Mouse (Mus musculus) forebrain, embryonic 12.5 days (tissue): ENCODE data around the gene Rbfox1. TPM values are rescaled to one million over a fixed set of nuclear protein-coding genes. Genes with fewer than 3 reads are reported as not detected.

Experiments used
- ATAC-seq: fragments of 200-750 bp; cut with Nextera tagmentation; 2 replicates; pipeline ENCODE4 v1.8.0; 2017; ENCODE audit warnings: moderate TSS enrichment; ENCODE audit not compliant: low FRiP score
- H3K27ac ChIP-seq: fragments of 300-500 bp; sonication (generic); 2 replicates; pipeline ENCODE4 v1.5.1; 2016; ENCODE audit warnings: mild to moderate bottlenecking
- H3K27me3 ChIP-seq: fragments of 300-500 bp; sonication (generic); 2 replicates; pipeline ENCODE4 v1.6.1; 2016; ENCODE audit warnings: mild to moderate bottlenecking
- H3K36me3 ChIP-seq: fragments of 300-500 bp; sonication (generic); replicated peaks from 2 replicates; pipeline ENCODE4 v1.6.1; 2016; ENCODE audit warnings: mild to moderate bottlenecking
- H3K4me1 ChIP-seq: fragments of 300-500 bp; sonication (generic); 2 replicates; pipeline ENCODE4 v1.6.1; 2016
- H3K4me2 ChIP-seq: fragments of 300-500 bp; sonication (generic); 2 replicates; pipeline ENCODE4 v1.6.1; 2016; ENCODE audit warnings: mild to moderate bottlenecking, moderate library complexity
- H3K4me3 ChIP-seq: fragments of 300-500 bp; sonication (generic); replicated peaks from 2 replicates; pipeline ENCODE4 v1.5.1; 2016; ENCODE audit warnings: mild to moderate bottlenecking
- H3K9ac ChIP-seq: fragments of 300-500 bp; sonication (generic); 2 replicates; pipeline ENCODE4 v1.6.1; 2016; ENCODE audit warnings: mild to moderate bottlenecking
- H3K9me3 ChIP-seq: fragments of 300-500 bp; sonication (generic); 2 replicates; pipeline ENCODE4 v1.6.1; 2016
- WGBS: fragments of 180-500 bp; shearing (Covaris S2); methylation state at CpG from one replicate; pipeline ENCODE4 v1.1.7; 2016; 5-methylcytosine and 5-hydroxymethylcytosine counted together
- polyA plus RNA-seq: library from polyadenylated mRNA; unstranded; fragments of >200 nt; fragmentation: Nextera tagmentation; extraction: Ambion mirVana; gene quantifications from 2 replicates; pipeline ENCODE4 v1.2.1, GENCODE M21; 2016

Gene Rbfox1
- polyA plus RNA-seq, 1 experiment from 2014 or later, result 16.2 TPM

- 82% methylated on average over 5 of the region's 5 CpGs for WGBS
- Histone ChIP-seq H3K9ac (no peak overlapping the region), H3K4me2 (no peak overlapping the region), H3K4me1 (peaks cover 6% of the 10 kb centered on the region), H3K9me3 (no peaks in the 10 kb centered on the region), H3K27ac (no peak overlapping the region), H3K4me3 (no peak overlapping the region), H3K36me3 (no peaks in the 10 kb centered on the region), H3K27me3 (no peaks in the 10 kb centered on the region)
- no peak for ATAC-seq
Observed at GRCm38 (mm10) chr16:5910742-5911141, 25.6 kb downstream of the Rbfox1 start.

GRCm38 (mm10) chr16:5911880-5912327, 26.7 kb downstream of the Rbfox1 start:
- WGBS, result 24% methylated on average over 2 of the region's 2 CpGs

GRCm38 (mm10) chr16:5917937-5918336, 32.8 kb downstream of the Rbfox1 start:
- Histone ChIP-seq H3K27me3 (no peaks in the 10 kb centered on the region), H3K27ac (no peak overlapping the region), H3K9ac (no peak overlapping the region), H3K4me3 (no peak overlapping the region), H3K4me1 (peaks cover 4% of the 10 kb centered on the region; the same call in 1 of the 2 replicates), H3K4me2 (no peak overlapping the region), H3K36me3 (no peaks in the 10 kb centered on the region), H3K9me3 (no peaks in the 10 kb centered on the region)
- ATAC-seq, result no peak

More at GRCm38 (mm10) chr16:5911880-5912327, 26.7 kb downstream of the Rbfox1 start:
- no peaks in the 10 kb centered on the region for H3K27me3 ChIP-seq
- no peak overlapping the region for H3K9ac ChIP-seq
- no peak overlapping the region for H3K4me3 ChIP-seq
- peak; percentile 61; the same call in 1 of the 2 replicates for ATAC-seq
- H3K36me3 ChIP-seq, result no peaks in the 10 kb centered on the region
- H3K27ac ChIP-seq, result peak overlapping the region; percentile 50; the same call in 1 of the 2 replicates
- H3K4me2 ChIP-seq, result no peak overlapping the region
- no peaks in the 10 kb centered on the region for H3K9me3 ChIP-seq
- peaks cover 6% of the 10 kb centered on the region for H3K4me1 ChIP-seq

- H3K27me3 ChIP-seq, result peaks cover 4% of the 10 kb centered on the region; the same call in 1 of the 2 replicates
- no peak overlapping the region; the same call in 1 of the 2 replicates for H3K27ac ChIP-seq
- no peak overlapping the region for H3K4me3 ChIP-seq
- WGBS, result 0% methylated on average over 1 of the region's 1 CpGs
- H3K9ac ChIP-seq, result no peak overlapping the region
- H3K4me1 ChIP-seq, result 0 out of 2 replicates have a peak, but pooled peaks cover 11% of the 10 kb centered on the region
- no peak for ATAC-seq
- H3K4me2 ChIP-seq, result no peak overlapping the region
- H3K36me3 ChIP-seq, result no peaks in the 10 kb centered on the region
- no peaks in the 10 kb centered on the region for H3K9me3 ChIP-seq
Observed at GRCm38 (mm10) chr16:5926986-5927385, 41.8 kb downstream of the Rbfox1 start.

- no peak overlapping the region for H3K9ac ChIP-seq
- peak; percentile 65; the same call in 1 of the 2 replicates for ATAC-seq
- 0 out of 2 replicates have a peak, but pooled peaks cover 10% of the 10 kb centered on the region for H3K4me1 ChIP-seq
- H3K27me3 ChIP-seq, result peaks cover 4% of the 10 kb centered on the region; the same call in 1 of the 2 replicates
- no peak overlapping the region for H3K4me2 ChIP-seq
- H3K36me3 ChIP-seq, result no peaks in the 10 kb centered on the region
- WGBS, result 30% methylated on average over 7 of the region's 7 CpGs
- H3K9me3 ChIP-seq, result no peaks in the 10 kb centered on the region
- no peak overlapping the region for H3K27ac ChIP-seq
- no peak overlapping the region for H3K4me3 ChIP-seq
Observed at GRCm38 (mm10) chr16:5931680-5932079, 46.5 kb downstream of the Rbfox1 start.

GRCm38 (mm10) chr16:5940016-5940415, 54.9 kb downstream of the Rbfox1 start:
- no peak for ATAC-seq
- Histone ChIP-seq H3K4me2 (no peak overlapping the region), H3K9me3 (no peaks in the 10 kb centered on the region), H3K9ac (no peak overlapping the region), H3K27ac (no peak overlapping the region), H3K27me3 (no peaks in the 10 kb centered on the region), H3K4me1 (no peaks in the 10 kb centered on the region), H3K36me3 (no peaks in the 10 kb centered on the region), H3K4me3 (no peak overlapping the region)
- WGBS, result 66% methylated on average over 4 of the region's 4 CpGs

- Histone ChIP-seq H3K9me3 (no peaks in the 10 kb centered on the region), H3K36me3 (no peaks in the 10 kb centered on the region), H3K4me1 (no peaks in the 10 kb centered on the region), H3K9ac (no peak overlapping the region), H3K27me3 (no peaks in the 10 kb centered on the region), H3K27ac (no peak overlapping the region), H3K4me2 (no peak overlapping the region), H3K4me3 (no peak overlapping the region)
- 73% methylated on average over 1 of the region's 1 CpGs for WGBS
- no peak for ATAC-seq
Observed at GRCm38 (mm10) chr16:5945682-5946081, 60.5 kb downstream of the Rbfox1 start.

GRCm38 (mm10) chr16:5953106-5953505, 68.0 kb downstream of the Rbfox1 start:
- no peak overlapping the region for H3K9ac ChIP-seq
- 78% methylated on average over 3 of the region's 3 CpGs for WGBS
- H3K27ac ChIP-seq, result no peak overlapping the region

GRCm38 (mm10) chr16:5957418-5957817, 72.3 kb downstream of the Rbfox1 start:
- H3K4me3 ChIP-seq, result no peak overlapping the region

More at GRCm38 (mm10) chr16:5953106-5953505, 68.0 kb downstream of the Rbfox1 start:
- H3K4me1 ChIP-seq, result no peaks in the 10 kb centered on the region
- H3K27me3 ChIP-seq, result no peaks in the 10 kb centered on the region
- H3K4me2 ChIP-seq, result no peak overlapping the region
- no peak for ATAC-seq
- H3K4me3 ChIP-seq, result no peak overlapping the region
- no peaks in the 10 kb centered on the region for H3K36me3 ChIP-seq
- no peaks in the 10 kb centered on the region for H3K9me3 ChIP-seq

GRCm38 (mm10) chr16:5961786-5962185, 76.6 kb downstream of the Rbfox1 start:
- no peak for ATAC-seq
- no peak overlapping the region for H3K9ac ChIP-seq
- H3K27me3 ChIP-seq, result no peaks in the 10 kb centered on the region
- no peaks in the 10 kb centered on the region for H3K9me3 ChIP-seq
- H3K27ac ChIP-seq, result no peak overlapping the region
- no peak overlapping the region for H3K4me3 ChIP-seq
- no peaks in the 10 kb centered on the region for H3K4me1 ChIP-seq
- H3K4me2 ChIP-seq, result no peak overlapping the region
- H3K36me3 ChIP-seq, result no peaks in the 10 kb centered on the region
- WGBS, result 84% methylated on average over 3 of the region's 3 CpGs

More at GRCm38 (mm10) chr16:5957418-5957817, 72.3 kb downstream of the Rbfox1 start:
- H3K9me3 ChIP-seq, result no peaks in the 10 kb centered on the region
- WGBS, result 81% methylated on average over 4 of the region's 4 CpGs
- no peak overlapping the region for H3K4me2 ChIP-seq
- no peaks in the 10 kb centered on the region for H3K4me1 ChIP-seq
- no peak overlapping the region for H3K9ac ChIP-seq
- ATAC-seq, result no peak
- H3K27me3 ChIP-seq, result no peaks in the 10 kb centered on the region
- H3K36me3 ChIP-seq, result no peaks in the 10 kb centered on the region
- H3K27ac ChIP-seq, result no peak overlapping the region

- no peak for ATAC-seq
- H3K9me3 ChIP-seq, result no peaks in the 10 kb centered on the region
- 41% methylated on average over 2 of the region's 2 CpGs for WGBS
Observed at GRCm38 (mm10) chr16:5974172-5974571, 89.0 kb downstream of the Rbfox1 start.

GRCm38 (mm10) chr16:5992045-5993011, 107.2 kb downstream of the Rbfox1 start:
- 23% methylated on average over 10 of the region's 10 CpGs for WGBS
- H3K4me1 ChIP-seq, result peaks cover 29% of the 10 kb centered on the region
- peak; percentile 51; the same call in 1 of the 2 replicates for ATAC-seq
- H3K9ac ChIP-seq, result no peak overlapping the region
- H3K36me3 ChIP-seq, result no peaks in the 10 kb centered on the region
- H3K4me3 ChIP-seq, result no peak overlapping the region
- no peak overlapping the region for H3K27ac ChIP-seq
- H3K9me3 ChIP-seq, result no peaks in the 10 kb centered on the region
- H3K27me3 ChIP-seq, result no peaks in the 10 kb centered on the region
- peak overlapping the region; percentile 13; the same call in 1 of the 2 replicates for H3K4me2 ChIP-seq

More at GRCm38 (mm10) chr16:5974172-5974571, 89.0 kb downstream of the Rbfox1 start:
- no peak overlapping the region for H3K9ac ChIP-seq
- H3K27me3 ChIP-seq, result no peaks in the 10 kb centered on the region
- H3K4me1 ChIP-seq, result no peaks in the 10 kb centered on the region
- H3K36me3 ChIP-seq, result no peaks in the 10 kb centered on the region
- H3K27ac ChIP-seq, result no peak overlapping the region
- no peak overlapping the region for H3K4me2 ChIP-seq
- no peak overlapping the region for H3K4me3 ChIP-seq
